Mouse (Mus musculus): ENCODE data around the gene Eci2.

DNA sequence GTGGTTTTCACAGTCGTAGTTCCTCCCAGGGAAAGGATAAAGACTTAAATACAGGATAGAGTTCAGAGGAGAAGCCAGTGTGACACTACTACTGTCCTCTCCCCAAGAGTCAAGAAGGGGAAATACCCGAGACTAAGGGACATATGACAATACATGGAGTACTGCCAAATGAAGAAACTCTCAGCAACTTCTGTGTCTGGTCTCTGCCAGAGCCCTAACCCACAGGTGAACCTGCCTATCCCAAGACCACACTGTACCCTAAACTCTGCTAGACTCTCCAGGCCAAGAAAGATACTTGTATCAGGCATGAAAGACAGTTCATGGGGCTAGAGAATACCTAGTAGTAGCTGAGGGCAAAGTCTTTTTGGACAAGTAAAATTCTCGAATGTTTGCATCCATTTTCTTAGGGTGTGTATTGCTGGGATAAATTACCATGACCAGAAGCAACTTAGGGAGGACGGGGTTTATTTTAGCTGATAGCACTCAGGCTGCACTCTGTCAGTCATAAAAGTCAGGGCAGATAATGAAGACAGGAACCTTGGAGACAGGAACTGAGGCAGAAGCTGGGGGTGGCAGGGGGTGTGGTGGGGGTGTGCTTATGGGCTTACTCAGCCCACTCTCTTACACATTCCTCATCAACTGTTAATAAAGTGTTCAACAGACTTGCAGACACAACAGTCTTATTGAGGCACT is 35.2 kb downstream of the Eci2 start:
- no peak for TF ChIP-seq CTCF (IDR thresholded peaks at IDR 0.05; ENCODE audit: low read depth)
- no peak for TF ChIP-seq EP300 (IDR thresholded peaks at IDR 0.05; ENCODE audit: low read depth)

Data from liver, embryonic 14.5 days (tissue).